Mouse (Mus musculus) kidney, embryonic 15.5 days (tissue): ENCODE measurements around the gene Ntsr1. TPM values are rescaled to one million over a fixed set of nuclear protein-coding genes. Genes with fewer than 3 reads are reported as not detected.

ENCODE experiments used
- ATAC-seq: fragments of 200-750 bp; cut with Nextera tagmentation; replicated peaks from 2 replicates; pipeline ENCODE4 v1.8.0; 2017; ENCODE audit warnings: moderate TSS enrichment; ENCODE audit not compliant: low FRiP score
- H3K27ac ChIP-seq: fragments of 300-500 bp; sonication (generic); 2 replicates; pipeline ENCODE4 v1.5.1; 2015; ENCODE audit warnings: mild to moderate bottlenecking, inconsistent platforms
- H3K27me3 ChIP-seq: fragments of 300-500 bp; sonication (generic); 2 replicates; pipeline ENCODE4 v1.6.1; 2015; ENCODE audit warnings: inconsistent platforms
- H3K36me3 ChIP-seq: fragments of 300-500 bp; sonication (generic); 2 replicates; pipeline ENCODE4 v1.6.1; 2015; ENCODE audit warnings: inconsistent platforms
- H3K4me1 ChIP-seq: fragments of 300-500 bp; sonication (generic); 2 replicates; pipeline ENCODE4 v1.6.1; 2015; ENCODE audit warnings: inconsistent platforms
- H3K4me2 ChIP-seq: fragments of 300-500 bp; sonication (generic); 2 replicates; pipeline ENCODE4 v1.6.1; 2015; ENCODE audit warnings: moderate library complexity, mild to moderate bottlenecking, inconsistent platforms
- H3K4me3 ChIP-seq: fragments of 300-500 bp; sonication (generic); replicated peaks from 2 replicates; pipeline ENCODE4 v1.5.1; 2015; ENCODE audit warnings: mild to moderate bottlenecking, inconsistent platforms
- H3K9ac ChIP-seq: fragments of 300-500 bp; sonication (generic); 2 replicates; pipeline ENCODE4 v1.6.1; 2015; ENCODE audit warnings: mild to moderate bottlenecking, inconsistent platforms
- H3K9me3 ChIP-seq: fragments of 300-500 bp; sonication (generic); replicated peaks from 2 replicates; pipeline ENCODE4 v1.6.1; 2016; ENCODE audit warnings: inconsistent platforms
- WGBS: fragments of 180-500 bp; shearing (Covaris S2); methylation state at CpG from one replicate; pipeline ENCODE4 v1.1.7; 2015; ENCODE audit warnings: mixed read lengths; 5-methylcytosine and 5-hydroxymethylcytosine counted together
- polyA plus RNA-seq: library from polyadenylated mRNA; unstranded; fragments of >200 nt; fragmentation: Nextera tagmentation; extraction: Ambion mirVana; gene quantifications from 2 replicates; pipeline ENCODE4 v1.2.1, GENCODE M21; 2015

The Ntsr1 gene
- polyA plus RNA-seq, 1 experiment from 2014 or later: 9.7 TPM

DNA sequence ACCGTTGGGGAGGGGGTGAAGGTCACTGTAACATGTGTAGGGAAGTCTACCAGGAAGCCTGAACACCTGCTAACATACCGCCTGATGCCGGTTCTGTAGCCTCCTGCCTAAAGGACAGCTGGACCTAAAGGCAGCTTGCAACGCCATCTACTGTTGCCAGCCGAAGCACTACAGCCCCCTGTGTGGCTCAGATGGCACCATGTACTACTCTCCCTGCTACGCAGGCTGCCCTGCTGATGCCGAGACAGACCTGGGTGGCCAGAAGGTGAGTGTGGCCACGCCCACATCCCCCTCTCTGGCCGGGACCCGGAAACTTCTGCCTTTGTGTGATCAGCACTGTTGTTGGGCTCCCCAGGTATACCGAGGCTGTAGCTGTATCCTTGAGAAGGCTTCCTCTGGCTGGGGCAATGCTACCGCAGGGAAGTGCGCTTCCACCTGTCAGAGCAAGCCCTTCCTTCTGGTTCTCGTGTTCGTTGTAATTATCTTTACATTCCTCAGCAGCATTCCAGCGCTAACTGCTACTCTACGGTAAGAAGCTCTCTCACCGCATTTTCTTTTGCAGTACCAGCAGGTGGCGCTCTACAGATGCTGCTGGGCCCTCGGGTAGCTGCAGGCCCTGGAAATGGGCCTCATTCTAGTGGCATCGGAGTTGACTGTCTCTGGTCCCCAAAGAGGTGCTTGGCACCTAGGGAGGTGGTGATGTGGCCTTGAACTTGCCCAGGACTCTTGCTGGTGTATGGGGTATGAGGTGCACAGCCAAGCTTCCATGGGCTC, 27.3 kb upstream of the Ntsr1 start:
- Histone ChIP-seq H3K9me3 (no peaks in the 10 kb centered on the region), H3K9ac (no peak overlapping the region), H3K4me1 (peaks cover 19% of the 10 kb centered on the region), H3K4me3 (peak overlapping the region; percentile 15; the same call in 1 of the 2 replicates), H3K4me2 (peak overlapping the region; percentile 52), H3K36me3 (no peaks in the 10 kb centered on the region), H3K27ac (no peak overlapping the region), H3K27me3 (no peaks in the 10 kb centered on the region)
- ATAC-seq: peak; percentile 62
- 5% methylated on average over 21 of the region's 21 CpGs for WGBS

GRCm38 (mm10) chr2:180473080-180473440, 26.7 kb upstream of the Ntsr1 start:
- Histone ChIP-seq H3K9ac (no peak overlapping the region), H3K27ac (no peak overlapping the region), H3K4me1 (peaks cover 19% of the 10 kb centered on the region), H3K4me2 (peak overlapping the region; percentile 52), H3K36me3 (no peaks in the 10 kb centered on the region), H3K9me3 (no peaks in the 10 kb centered on the region), H3K27me3 (no peaks in the 10 kb centered on the region), H3K4me3 (no peak overlapping the region)
- ATAC-seq: peak; percentile 68
- WGBS: 31% methylated on average over 7 of the region's 7 CpGs

DNA sequence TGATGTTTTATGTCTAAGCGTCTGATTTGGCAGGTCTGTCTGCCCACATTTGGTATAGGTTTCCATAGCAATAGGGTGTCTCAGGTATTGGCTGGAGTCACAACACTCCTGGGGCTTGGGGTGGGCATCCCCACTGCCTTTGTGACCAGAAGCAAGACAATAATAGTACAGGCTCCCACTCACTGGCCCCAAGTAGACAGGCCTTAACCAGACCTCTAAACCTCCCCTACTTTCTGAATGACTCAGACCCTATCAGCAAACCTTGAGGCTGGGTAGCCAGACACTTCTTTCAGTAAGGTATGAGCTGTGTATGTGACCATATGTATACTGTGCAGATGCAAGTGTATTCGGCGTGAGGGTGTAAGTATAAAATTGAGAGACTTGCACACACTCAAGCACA, 24.9 kb upstream of the Ntsr1 start:
- Histone ChIP-seq H3K4me2 (no peak overlapping the region), H3K36me3 (no peaks in the 10 kb centered on the region), H3K27ac (no peak overlapping the region), H3K4me1 (peaks cover 19% of the 10 kb centered on the region), H3K4me3 (no peak overlapping the region), H3K9me3 (no peaks in the 10 kb centered on the region), H3K9ac (no peak overlapping the region), H3K27me3 (no peaks in the 10 kb centered on the region)
- 91% methylated on average over 3 of the region's 3 CpGs for WGBS
- ATAC-seq: no peak

DNA sequence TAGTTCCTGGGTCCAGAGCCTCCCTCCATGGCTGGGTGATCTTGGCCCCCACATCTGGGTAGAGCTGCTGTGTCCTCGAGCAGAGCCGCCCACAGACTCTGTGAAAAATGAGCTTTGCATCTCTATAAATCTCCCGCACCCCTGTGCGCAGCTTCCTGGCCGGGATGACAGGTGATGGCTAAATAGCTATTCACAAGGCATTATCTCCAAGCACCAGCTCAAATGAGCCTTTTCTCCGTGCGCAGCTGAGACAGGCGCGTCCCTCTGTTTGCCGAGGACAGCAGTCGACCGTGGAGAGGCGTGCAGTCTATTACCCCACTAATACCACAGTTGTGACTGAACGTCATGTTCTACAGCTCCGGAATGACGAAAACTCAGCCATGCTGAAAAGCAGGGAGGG, 17.5 kb upstream of the Ntsr1 start:
- Histone ChIP-seq H3K9ac (no peak overlapping the region), H3K9me3 (no peaks in the 10 kb centered on the region), H3K36me3 (no peaks in the 10 kb centered on the region), H3K4me3 (no peak overlapping the region), H3K27ac (peak overlapping the region; percentile 71), H3K4me1 (peaks cover 43% of the 10 kb centered on the region), H3K4me2 (peak overlapping the region; percentile 39), H3K27me3 (peaks cover 11% of the 10 kb centered on the region; the same call in 1 of the 2 replicates)
- WGBS: 12% methylated on average over 16 of the region's 16 CpGs
- ATAC-seq: peak; percentile 90

DNA sequence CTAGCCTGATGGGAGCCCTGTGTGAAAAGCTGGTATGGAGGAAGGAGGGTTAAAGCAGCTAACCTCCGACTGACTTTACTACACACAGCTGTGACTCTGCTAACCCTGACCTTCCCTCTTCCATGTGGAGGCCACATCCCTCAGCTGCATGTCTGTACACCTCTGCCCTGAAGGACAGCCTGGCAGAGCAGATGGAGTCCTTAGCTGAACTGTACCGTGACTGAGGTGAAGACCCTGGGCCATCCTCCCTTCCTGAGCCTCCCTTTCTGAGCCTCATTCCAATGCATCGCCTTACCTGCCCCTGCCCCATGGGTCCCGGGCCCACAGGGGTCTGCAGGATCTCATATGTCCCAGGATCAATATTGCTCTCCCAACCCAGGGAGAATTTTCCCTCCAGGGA, 14.9 kb upstream of the Ntsr1 start:
- H3K9ac ChIP-seq: no peak overlapping the region
- no peaks in the 10 kb centered on the region for H3K9me3 ChIP-seq
- no peak overlapping the region for H3K4me3 ChIP-seq
- no peak overlapping the region for H3K4me2 ChIP-seq
- WGBS: 33% methylated on average over 4 of the region's 4 CpGs
- H3K27me3 ChIP-seq: peaks cover 15% of the 10 kb centered on the region
- peak; percentile 51 for ATAC-seq
- H3K4me1 ChIP-seq: peaks cover 43% of the 10 kb centered on the region
- H3K27ac ChIP-seq: peak overlapping the region; percentile 66
- no peaks in the 10 kb centered on the region for H3K36me3 ChIP-seq

DNA sequence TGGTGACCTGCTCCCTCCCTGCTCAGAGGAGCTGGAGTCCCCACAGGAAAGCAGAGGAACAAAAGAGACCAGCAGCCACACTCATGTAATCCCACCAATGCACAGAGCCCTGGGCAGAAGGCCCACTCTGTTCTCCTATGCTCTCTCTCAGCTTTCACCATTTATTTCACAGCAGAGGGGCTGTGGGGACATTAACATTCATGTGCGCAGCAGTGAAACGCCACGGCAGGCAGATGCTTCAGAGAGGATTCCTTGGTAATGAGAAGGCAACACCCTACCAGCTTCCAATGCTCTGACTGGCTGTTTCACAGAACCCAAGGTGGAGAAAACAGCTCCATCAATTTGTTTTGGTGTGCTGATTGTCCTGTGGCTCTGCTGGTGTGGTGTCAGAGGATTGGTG, 14.5 kb upstream of the Ntsr1 start:
- Histone ChIP-seq H3K27ac (peak overlapping the region; percentile 66), H3K9ac (0 out of 2 replicates have a peak overlapping the region, but pooled peaks have one; percentile 7), H3K4me1 (peaks cover 43% of the 10 kb centered on the region), H3K4me2 (no peak overlapping the region), H3K4me3 (no peak overlapping the region), H3K27me3 (peaks cover 15% of the 10 kb centered on the region), H3K36me3 (no peaks in the 10 kb centered on the region), H3K9me3 (no peaks in the 10 kb centered on the region)
- ATAC-seq: 0 out of 2 replicates have a peak, but pooled peaks have one; percentile 4
- 52% methylated on average over 3 of the region's 3 CpGs for WGBS

DNA sequence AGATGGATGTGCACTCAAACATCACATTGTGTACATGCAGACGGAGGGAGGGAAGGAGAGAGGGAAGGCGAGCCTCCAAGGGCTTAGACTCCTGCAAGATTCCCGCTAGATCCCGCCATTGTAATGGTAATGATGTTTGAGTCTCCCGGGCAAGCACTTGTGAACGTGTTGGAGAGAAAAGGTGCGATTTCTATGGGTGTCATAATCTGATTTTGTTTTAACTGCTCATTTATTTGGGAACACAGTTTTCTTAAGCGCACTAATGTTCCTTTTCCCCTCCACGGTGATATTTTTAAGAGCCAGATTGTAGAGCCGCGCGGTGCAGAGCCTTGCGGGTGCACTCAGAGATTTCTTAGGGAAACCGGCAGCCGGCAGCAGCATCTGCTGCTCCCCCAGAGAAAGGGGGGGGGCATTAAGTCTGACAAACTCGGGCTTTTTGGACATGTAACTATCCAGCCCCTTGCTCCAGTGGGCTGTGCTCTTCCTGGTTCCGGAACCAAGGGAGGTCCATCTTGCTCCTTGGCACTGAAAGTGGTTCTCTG, 11.5 kb upstream of the Ntsr1 start:
- H3K4me1 ChIP-seq: peaks cover 18% of the 10 kb centered on the region; the same call in 1 of the 2 replicates
- H3K27me3 ChIP-seq: peaks cover 10% of the 10 kb centered on the region
- 29% methylated on average over 17 of the region's 17 CpGs for WGBS
- H3K36me3 ChIP-seq: no peaks in the 10 kb centered on the region
- H3K9ac ChIP-seq: no peak overlapping the region
- H3K27ac ChIP-seq: no peak overlapping the region
- H3K9me3 ChIP-seq: no peaks in the 10 kb centered on the region
- H3K4me3 ChIP-seq: no peak overlapping the region
- no peak for ATAC-seq
- no peak overlapping the region for H3K4me2 ChIP-seq

- Histone ChIP-seq H3K4me3 (no peak overlapping the region), H3K27ac (no peak overlapping the region), H3K36me3 (no peaks in the 10 kb centered on the region), H3K9ac (no peak overlapping the region), H3K4me2 (no peak overlapping the region), H3K9me3 (no peaks in the 10 kb centered on the region), H3K4me1 (peaks cover 23% of the 10 kb centered on the region), H3K27me3 (peaks cover 34% of the 10 kb centered on the region)
- no peak for ATAC-seq
- 70% methylated on average over 8 of the region's 8 CpGs for WGBS
Observed at GRCm38 (mm10) chr2:180495906-180496305, 3.9 kb upstream of the Ntsr1 start.

DNA sequence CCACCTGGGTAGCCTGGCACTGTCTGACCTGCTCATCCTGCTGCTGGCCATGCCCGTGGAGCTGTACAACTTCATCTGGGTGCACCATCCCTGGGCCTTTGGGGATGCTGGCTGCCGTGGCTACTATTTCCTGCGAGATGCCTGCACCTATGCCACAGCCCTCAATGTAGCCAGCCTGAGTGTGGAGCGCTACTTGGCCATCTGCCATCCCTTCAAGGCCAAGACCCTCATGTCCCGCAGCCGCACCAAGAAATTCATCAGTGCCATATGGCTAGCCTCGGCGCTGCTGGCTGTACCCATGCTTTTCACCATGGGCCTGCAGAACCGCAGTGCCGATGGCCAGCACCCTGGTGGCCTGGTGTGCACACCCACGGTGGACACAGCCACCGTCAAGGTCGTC, 950 bp downstream of the Ntsr1 start:
- 42% methylated on average over 13 of the region's 13 CpGs for WGBS
- no peaks in the 10 kb centered on the region for H3K9me3 ChIP-seq
- no peak for ATAC-seq
- peak overlapping the region; percentile 9; the same call in 1 of the 2 replicates for H3K9ac ChIP-seq
- H3K4me1 ChIP-seq: peaks cover 47% of the 10 kb centered on the region
- peaks cover 48% of the 10 kb centered on the region for H3K27me3 ChIP-seq
- peak overlapping the region; percentile 63 for H3K27ac ChIP-seq
- peak overlapping the region; percentile 81 for H3K4me2 ChIP-seq
- no peaks in the 10 kb centered on the region for H3K36me3 ChIP-seq
- H3K4me3 ChIP-seq: peak overlapping the region; percentile 50

GRCm38 (mm10) chr2:180501217-180501967, 1.6 kb downstream of the Ntsr1 start:
- no peaks in the 10 kb centered on the region for H3K9me3 ChIP-seq
- peak overlapping the region; percentile 81 for H3K4me2 ChIP-seq
- peak; percentile 65; the same call in 1 of the 2 replicates for ATAC-seq
- peak overlapping the region; percentile 63 for H3K27ac ChIP-seq
- H3K36me3 ChIP-seq: no peaks in the 10 kb centered on the region
- H3K4me1 ChIP-seq: peaks cover 52% of the 10 kb centered on the region
- H3K4me3 ChIP-seq: peak overlapping the region; percentile 50
- WGBS: 28% methylated on average over 9 of the region's 9 CpGs
- peaks cover 48% of the 10 kb centered on the region for H3K27me3 ChIP-seq
- H3K9ac ChIP-seq: peak overlapping the region; percentile 9; the same call in 1 of the 2 replicates

- Histone ChIP-seq H3K9ac (no peak overlapping the region), H3K4me1 (peaks cover 55% of the 10 kb centered on the region), H3K27me3 (peaks cover 10% of the 10 kb centered on the region), H3K4me2 (no peak overlapping the region), H3K4me3 (no peak overlapping the region), H3K36me3 (no peaks in the 10 kb centered on the region), H3K27ac (peak overlapping the region; percentile 67), H3K9me3 (no peaks in the 10 kb centered on the region)
- no peak for ATAC-seq
- 76% methylated on average over 5 of the region's 5 CpGs for whole genome bisulfite sequencing
Observed at GRCm38 (mm10) chr2:180506281-180506680, 6.5 kb downstream of the Ntsr1 start.
